Mouse (Mus musculus) left cerebral cortex, adult 2 months (tissue): ENCODE data around the gene Gm5936. TPM values are rescaled to one million over a fixed set of nuclear protein-coding genes. Genes with fewer than 3 reads are reported as not detected.
A peak's percentile ranks its signal among the peaks of the same experiment; 100 is the strongest.
"Not testable (repeated sequence)": the region's sequence is repeated elsewhere in the genome, so short reads cannot be mapped to it uniquely, and the experiment has no call there.

Experiments
- DNase-seq, 2 experiments: peaks; one replicate each; pipeline ENCODE4 v3.0.0; 2021 to 2022; ENCODE audit warnings: low spot score in 2 of 2, mixed read lengths in 1 of 2; ENCODE audit errors: extremely low spot score in 1 of 2
- H3K27ac ChIP-seq: fragments of 200-600 bp; 2 replicates; pipeline ENCODE4 v1.8.1; 2022
- H3K4me3 ChIP-seq: fragments of 200-600 bp; 2 replicates; pipeline ENCODE4 v1.8.1; 2022
- CTCF ChIP-seq: fragments of 200-600 bp; IDR thresholded peaks from 2 replicates; pipeline ENCODE4 v1.8.1; 2022; ENCODE audit warnings: antibody characterized with exemption, mild to moderate bottlenecking, moderate library complexity
- intact Hi-C: fragments of 180-260 bp; cut with DNase I; formaldehyde crosslinking; loops from one replicate; pipeline ENCODE4 v1.15.1; 2025
- long read RNA-seq, 2 experiments: library from polyadenylated mRNA; stranded (forward); transcript quantifications; one replicate each; pipeline ENCODE4 v2.0.0; 2021; ENCODE audit warnings: borderline mapping rate in 2 of 2
- total RNA-seq, 2 experiments: library from RNA; stranded (reverse); gene quantifications; 2 replicates each; pipeline ENCODE4 v1.2.3; 2021

The Gm5936 gene
- under 1 TPM in 1 of 2 experiments, not detected in 1; 0.20 TPM for total RNA-seq
- long read RNA-seq, experiment 1, result 0 reads
- long read RNA-seq, experiment 2, result 0 reads

- DNase-seq, result peak in 1 of 2 experiments; percentile 34
- H3K4me3 ChIP-seq, H3K27ac ChIP-seq, intact Hi-C loops: not testable (repeated sequence)
Measured at GRCm38 (mm10) chrX:74836842-74837522, at the start of gene Gm5936. Gm5936 (plus strand) TSS chrX:74837196.

DNA sequence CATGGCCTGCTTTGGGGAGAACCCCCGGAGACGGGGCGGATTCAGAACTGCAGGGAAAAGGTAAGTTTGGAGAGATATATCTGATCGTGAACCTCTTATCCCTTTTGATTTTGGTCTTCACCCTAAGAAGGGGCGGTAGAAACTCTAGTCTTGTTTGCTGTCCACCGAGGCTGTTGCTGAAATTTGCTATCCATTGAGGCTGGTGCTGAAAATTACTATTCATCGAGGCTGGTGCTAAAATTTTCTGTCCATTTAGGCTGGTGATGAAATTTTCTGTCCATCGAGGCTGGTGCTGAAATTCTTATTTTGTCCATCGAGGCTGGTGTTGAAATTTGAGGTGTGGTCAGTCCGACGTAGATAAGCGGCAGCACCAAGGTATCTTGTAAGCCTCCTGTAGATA lies 19.1 kb downstream of the Gm5936 start:
- DNase-seq, H3K27ac ChIP-seq, H3K4me3 ChIP-seq, intact Hi-C loops: not testable (repeated sequence)

DNA sequence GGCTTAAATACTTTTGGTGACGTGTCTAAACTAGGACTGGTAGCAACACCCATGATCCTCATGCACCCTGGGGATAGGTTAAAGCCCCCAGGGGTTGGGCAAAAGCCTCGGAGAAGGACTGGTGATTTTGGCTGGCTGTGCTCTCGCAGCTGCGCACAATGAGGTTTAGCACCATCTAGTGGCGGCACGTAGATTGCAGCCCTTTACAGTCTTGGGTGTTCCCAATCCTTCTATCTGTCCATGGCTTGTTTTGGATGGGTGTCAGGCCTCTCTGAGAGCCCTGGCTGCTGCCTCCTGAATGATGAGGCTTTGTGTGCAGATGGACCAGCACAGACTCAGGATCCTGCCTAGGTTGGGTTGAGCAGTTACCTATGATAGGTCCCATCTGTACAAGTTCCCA lies 43.1 kb downstream of the Gm5936 start:
- peak in 1 of 2 experiments; percentile 20 for DNase-seq
- H3K27ac ChIP-seq, intact Hi-C loops, H3K4me3 ChIP-seq: not testable (repeated sequence)
- TF ChIP-seq CTCF, result peak; percentile 21

Other genes with a start within 250 kb of the Gm5936 start
- gene Olfr1325, start 244.5 kb upstream of the Gm5936 start, total RNA-seq, result not detected
- under 1 TPM; 0.27 to 0.30 TPM for gene Gm5640, start 191.6 kb upstream of the Gm5936 start, total RNA-seq
- not detected for gene Gm6890, start 96.3 kb upstream of the Gm5936 start, total RNA-seq
- gene Gab3, start 248.3 kb downstream of the Gm5936 start, total RNA-seq, result 1 to 10 TPM; 1.9 to 2.2 TPM